Mouse (Mus musculus): ENCODE measurements around the gene Ivd.
A peak's percentile ranks its signal among the peaks of the same experiment; 100 is the strongest.

The Ivd gene

DNA sequence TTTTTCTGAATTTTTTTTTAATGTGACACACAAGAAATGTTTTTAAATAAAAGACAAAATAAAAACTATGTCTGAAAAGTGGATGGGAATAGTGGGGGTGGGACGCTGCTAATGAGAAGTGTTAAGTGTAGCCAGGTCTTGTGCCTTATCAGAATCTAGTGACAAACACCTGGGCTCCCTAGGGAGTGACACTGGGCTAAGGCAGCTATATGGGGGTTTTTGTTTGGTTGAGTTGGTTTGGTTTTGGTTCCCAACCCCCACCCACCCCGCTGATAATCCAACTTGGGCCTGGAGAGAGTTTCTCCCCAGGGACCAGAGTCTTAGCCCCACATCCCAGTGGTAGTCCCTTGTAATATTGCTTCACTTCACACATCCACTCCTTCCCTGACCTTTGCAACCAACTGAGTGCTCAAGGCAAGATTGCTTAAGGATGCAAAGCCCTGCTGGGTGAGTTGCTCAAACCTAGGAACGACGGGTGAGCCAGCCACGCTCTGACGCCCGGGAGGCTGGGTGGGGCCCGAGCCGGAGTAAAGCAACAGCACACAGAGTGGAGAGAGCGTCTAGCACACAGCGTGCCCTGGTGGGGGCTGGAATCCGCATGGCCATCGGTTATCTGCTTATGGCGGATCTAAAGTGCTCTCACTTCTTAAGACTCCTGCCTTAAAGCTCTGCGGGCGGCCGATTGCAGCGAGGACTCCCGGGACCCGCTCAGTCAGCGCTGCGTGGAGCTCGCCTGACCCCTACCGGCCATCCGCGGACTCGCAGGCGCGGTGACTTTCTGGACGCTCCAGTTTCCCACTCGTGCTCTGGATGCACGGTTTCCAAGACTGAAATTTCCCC, 21.3 kb downstream of the Ivd start:
- DNase-seq (ENCODE audit: low spot score), result peak; percentile 87

DNA sequence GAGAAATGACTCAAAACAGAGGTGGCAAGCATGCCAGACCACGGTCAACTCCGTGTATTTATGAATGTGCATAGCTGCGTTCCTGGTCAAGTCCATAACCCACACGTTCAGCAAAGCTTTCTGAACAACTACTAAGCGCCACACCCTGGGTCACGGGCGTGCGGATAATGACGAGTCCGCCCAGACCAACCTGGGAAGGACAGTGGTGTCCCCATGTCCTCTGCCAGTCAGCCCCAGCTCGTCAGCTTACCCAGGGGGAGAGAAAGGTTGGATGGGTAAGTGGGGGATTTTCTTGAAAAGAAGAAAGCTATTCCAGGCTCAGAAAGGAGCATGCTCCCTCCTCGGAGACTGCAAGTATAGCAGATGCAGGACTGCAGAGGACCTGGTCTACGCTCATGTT, 25.7 kb downstream of the Ivd start:
- DNase-seq (ENCODE audit: low spot score), result no peak

DNA sequence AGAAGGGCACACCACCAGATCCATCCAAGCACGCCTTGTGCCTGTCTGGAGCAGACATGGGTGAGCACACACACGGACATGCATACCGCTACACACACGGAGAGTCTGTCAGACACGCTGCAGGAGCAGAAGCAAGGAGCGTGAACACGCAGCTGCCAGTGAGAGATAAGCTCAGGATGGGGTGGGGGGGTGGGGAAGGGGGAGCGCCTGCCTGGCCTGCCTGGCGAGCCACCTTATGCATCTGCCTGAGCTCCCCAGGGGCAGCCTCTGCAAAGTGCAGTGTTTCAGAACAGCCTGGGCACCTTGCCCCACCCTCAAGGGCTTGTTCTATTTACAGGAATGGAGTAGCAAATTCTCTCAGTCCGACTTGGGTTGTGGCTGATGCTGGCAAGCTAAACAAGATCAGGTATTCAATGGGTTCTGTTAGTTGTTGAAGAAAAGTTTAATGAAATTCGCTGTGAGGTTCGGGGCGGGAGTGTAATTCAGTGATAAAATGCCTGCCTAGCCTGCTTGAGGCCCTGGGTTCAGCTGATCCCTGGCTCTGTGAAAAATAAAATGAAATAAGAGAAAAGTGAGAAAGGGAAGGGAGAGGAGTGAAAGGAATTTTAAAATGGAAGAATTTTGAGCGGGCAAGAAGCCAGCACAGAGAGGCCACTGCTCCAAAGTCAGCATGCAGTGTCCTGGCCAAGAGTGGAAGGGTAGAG, 26.2 kb downstream of the Ivd start:
- peak; percentile 45 for DNase-seq (ENCODE audit: low spot score)

DNA sequence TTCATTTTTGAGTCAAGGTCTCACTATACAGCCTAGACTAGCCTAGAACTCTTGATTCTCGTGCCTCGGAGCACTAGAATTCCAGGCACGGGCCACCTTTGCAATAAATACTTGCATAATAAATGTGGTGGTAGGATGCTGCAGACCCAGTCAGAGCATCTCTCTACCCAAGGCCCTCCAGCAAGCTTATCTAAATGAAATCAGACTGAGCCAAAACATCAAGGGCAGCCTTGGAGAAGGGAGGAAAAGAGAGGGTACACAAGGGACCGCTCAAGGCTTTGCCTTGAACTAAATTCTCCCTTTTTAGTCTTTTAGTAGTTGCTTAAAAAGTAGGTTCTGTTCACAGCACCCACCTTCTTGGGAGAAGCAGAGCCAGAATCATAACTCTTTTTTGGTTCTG, 29.4 kb downstream of the Ivd start:
- no peak for DNase-seq (ENCODE audit: low spot score)

DNA sequence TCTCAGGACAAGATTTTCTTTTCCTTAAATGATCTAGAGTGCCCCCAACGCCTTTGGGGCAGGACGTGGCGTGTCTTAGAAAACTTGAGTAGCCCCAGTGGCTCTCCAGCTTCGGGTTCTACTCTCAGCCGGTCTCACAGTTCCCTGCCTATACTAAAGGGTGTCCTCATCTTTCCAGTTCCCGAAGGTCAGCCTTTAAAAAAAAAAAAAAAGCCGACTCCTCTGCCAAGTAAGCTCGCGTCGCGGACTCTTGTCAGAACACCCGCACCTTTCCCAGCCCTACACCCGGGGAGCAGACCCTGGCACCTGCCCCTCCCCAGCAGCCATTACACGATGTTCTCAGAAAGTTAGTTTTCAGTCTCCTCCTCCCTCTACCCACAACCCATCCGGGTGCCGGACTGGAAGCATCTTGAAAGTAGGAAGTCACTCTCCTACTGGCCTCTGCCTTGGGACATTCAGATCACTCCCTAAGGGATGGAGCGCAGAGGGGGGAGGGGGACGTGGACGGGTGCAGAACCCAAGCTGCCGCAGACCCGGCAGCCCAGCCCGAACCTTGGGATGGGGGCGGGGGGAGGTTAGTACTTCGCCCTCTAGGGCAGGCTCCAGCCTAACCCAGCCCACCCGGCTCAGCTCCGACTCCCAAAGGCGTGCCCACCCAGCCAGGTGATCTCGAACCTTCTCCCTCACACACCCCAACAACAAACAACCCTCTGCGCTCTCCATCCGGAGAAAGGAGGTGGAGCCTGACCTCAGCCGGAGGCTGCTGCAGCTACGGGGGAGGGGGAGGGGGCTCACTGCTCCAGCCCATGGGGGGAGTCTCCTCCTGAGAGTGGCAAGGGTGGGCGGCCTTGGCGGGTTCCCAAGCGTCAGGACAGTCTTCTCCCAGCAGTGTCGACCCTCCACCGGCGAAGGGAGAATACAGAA, 34.5 kb downstream of the Ivd start:
- peak; percentile 43 for DNase-seq (ENCODE audit: low spot score)

DNA sequence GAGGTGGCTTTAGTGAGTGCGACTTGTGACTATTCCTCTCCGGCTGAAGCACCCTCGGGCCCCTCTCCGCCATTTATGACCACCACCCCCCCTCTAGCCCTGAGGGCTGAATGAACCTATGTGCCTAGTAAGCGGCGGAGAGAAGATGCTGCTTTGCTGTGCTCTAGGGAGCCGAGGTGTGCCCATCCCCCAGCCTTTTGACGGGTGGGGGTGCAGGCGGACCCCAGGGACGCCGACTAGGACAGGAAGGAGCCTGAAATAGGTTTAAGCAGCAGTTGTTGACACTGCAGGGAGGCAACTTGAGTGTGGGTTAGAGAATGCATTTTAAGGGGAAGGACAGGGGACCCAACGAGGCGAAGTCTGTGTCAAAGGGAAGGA, 35.1 kb downstream of the Ivd start:
- DNase-seq (ENCODE audit: low spot score), result no peak

DNA sequence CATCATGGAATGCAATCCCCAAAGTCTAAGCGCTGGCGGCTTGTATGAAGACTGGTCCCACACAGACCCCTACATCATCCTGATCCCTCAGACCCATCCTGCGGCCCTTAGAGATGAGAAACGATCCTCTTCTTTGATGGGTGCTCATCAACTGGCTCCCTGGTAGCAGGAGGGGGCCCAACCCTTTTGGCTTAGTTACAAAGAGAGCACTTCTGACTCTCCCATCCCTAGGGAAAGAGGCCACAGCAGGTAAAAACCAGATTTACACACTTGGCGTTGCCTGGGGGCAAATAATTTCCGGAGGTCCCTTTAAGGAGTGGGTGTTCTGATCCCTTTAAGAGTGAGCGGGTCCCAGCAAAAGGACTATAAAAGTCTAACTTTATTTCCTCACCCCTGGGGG, 35.6 kb downstream of the Ivd start:
- no peak for DNase-seq (ENCODE audit: low spot score)

DNA sequence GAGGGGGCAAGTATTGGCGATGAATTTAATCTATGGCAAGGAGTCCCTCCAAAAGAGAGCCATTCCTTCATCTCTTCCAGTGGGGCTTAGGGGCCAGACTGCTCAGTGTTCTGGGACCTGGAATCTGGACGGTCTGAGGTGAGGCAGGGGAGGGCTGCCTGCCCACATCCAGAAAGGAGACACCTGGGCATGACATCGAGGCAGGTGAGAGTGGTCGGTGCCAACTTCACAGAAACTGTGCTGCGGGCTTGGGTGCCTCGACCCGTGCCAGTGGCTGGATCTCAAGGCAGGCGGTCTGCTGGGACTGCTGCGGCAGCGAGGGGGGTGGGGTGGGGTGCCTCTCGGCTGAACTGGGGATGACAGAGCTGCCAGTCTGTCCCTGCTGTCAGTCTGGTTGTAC, 36.1 kb downstream of the Ivd start:
- no peak for DNase-seq (ENCODE audit: low spot score)

DNA sequence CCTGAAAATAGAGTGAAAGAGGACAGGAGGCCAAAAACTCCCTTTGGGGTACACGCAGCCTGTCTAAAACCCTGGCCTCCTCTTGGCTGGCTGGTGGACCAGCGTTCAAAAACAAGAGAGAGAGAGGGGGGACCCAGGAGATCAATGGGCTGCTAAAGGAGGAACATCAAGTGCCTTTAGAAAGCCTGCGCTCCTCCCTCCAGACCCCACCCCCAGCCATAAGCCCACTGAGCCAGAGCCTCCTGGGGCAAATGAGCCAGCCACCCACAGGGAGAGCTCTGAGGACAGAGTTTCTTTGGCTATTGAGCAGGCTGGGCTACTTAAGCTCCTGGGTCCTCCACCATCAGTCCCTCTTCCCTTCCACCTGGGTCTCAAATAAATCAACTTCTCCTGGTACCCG, 37.0 kb downstream of the Ivd start:
- no peak for DNase-seq (ENCODE audit: low spot score)

DNA sequence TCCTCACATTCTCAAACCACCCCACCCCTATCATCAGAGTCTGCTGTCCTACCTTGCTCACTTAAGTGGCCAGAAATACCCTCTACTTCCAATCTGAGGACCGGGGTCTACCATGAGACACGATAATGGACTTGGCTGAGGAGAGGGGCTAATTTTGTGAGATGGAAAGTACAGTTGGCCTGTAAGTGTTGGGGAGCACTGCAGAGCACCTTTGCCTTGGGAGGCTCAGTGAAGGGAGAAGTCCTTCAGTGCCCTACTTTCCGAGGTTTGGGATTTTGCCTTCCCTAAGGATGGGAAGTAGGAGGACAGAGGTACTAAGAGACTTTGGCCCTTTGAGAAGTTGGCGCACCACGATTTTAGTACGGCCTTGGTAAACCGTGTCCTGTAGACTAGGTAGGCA, 37.6 kb downstream of the Ivd start:
- no peak for DNase-seq (ENCODE audit: low spot score)

DNA sequence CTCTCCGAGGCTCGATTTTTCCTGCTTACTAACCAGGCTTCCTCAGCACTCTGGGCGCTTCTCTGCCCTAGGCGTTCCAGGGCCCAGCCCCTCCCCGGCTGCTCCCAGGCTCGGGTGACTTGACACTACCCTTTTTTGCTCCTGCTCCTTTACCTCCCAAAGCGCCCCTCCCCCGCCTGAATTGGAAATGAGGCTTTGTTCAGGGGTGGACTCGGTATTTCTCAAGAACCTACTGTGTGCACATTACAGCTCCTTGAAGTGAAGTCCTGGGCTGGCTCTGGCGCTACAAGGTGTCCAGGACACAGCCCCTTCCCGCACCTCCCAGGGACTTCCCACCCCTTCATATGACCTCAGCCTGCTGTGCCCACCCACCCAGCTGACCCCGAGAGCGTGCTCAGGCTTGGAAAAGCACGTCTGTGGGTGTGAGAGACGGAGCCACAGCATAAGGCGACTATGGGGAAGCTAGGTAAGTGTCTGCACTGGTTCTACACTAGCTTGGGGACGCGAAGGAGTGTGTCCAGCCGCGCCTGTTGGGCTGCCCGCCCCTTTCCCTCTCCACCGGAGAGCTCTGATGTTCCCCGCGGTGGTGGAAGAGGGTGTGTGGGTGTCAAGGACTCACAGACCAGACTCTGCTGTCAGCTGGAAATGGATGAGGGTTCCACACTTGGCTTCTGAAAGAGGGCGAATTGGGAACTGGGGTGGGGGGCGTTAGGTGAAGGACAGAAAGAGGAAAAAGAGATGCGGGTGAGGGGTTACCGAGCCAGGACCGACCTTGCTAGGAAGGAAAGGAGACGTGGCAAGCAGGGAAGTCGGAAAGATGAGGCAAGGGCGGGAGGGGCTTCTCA, 38.4 kb downstream of the Ivd start, which contains the start of gene Bahd1:
Gene Bahd1, plus strand, starts transcription at position 397 of the 845 bp plus-strand sequence.
- DNase-seq (ENCODE audit: low spot score), result no peak

DNA sequence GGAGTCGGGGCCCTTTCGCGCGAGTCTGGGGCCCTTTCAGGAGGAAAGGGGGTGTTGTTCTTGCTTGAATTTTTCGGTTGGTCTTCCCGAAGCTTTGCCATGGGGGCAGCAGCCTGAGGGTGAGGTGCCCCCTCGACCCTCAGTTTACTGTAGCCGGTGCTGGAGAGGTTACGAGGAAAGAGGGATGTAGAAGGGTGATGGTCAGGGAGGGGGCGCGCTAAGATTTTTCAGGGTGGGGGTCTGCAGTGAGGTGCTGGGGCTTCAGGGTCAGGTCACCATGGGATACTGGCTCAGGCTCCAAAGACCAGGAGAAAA, 39.0 kb downstream of the Ivd start:
- DNase-seq (ENCODE audit: low spot score), result no peak

DNA sequence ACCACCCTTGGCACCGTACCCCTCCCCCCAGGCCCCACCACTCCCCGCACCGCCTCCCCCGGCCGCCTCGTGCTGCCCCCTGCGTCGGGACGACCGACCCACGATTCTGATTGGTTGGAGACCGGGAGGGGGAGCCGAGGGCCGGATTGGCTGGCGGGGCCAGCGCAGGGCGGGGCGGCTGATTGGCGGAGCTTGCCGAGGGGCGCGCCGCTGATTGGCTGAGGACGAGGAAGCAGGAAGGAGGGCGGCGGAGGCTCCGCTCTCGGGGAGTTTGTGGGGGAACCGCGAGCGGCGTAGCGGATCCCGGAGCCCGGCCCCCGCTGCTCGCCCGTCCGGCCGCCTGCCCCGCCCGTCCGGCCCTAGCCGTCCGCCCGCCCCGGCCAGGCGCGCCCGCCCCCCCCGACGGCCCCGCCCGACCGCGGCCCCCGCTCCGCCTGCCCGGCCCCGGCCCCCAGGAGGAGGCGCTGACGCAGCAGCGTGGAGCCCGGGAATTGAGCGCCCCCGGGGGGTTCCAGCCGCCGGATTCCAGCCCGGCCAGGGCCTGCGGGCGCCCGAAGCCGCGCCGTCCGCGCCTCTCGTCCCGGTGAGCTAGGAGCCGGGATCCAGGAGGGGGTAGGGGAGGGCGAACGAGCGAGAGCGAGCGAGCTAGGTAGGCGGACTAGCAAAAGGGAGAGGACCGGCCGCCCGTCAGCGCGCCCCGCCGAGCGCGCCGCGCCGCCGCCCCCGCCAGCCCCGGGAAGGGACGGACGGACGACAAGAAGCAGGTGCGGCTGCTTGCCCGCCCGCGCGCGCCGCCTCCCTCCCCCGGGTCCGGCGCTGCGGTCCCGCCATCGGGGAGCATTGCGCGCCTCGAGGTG, 39.6 kb downstream of the Ivd start:
- DNase-seq (ENCODE audit: low spot score), result peak; percentile 98

DNA sequence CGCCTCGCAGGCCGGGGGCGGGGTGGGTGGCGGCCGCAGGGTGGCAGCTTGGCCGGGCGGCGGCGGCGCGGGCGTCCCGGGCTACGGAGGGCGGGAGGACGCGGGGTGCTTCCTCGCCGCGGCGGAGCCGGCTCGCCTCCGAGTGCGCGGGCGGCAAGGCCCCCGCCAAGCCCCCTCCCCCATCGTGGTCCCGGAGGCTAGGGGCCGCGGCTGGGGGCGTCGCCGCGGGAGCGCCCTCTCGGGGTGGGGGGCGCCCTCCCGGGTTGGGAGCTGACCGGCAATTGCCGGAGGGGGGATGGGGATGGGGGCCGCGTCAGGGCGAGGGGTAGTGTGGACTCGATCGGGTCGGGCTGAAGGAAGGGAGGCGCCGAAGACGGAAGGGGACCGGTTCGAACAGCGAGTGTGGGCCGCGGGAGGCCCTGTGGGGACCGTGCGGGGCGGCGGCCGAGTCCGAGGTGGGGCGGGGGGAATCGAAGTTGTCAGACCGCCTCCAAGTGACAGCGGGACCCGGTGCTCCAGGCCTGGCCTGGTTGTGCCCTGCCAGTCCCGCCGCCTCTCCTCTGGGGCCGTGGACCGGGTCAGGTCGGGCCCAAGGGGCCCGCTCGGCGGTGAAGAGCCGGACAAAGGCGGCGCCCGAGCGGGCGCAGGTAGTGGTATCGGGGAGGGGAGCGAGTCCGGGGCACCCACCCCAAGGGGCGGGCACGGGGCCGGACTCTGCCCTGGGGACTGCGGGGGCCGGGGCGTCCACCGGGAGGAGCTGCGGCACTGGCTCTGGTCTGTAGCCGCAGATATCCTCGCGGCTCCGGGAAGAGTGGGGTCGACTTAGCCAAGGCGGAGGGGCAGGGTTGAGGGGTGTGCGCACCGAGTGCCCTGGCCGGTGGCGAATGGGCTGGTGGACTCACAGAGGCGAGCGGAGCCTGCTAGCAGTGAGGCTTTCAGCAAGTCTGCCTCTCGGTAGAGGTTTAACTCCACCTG, 40.6 kb downstream of the Ivd start:
- DNase-seq (ENCODE audit: low spot score), result peak; percentile 43

DNA sequence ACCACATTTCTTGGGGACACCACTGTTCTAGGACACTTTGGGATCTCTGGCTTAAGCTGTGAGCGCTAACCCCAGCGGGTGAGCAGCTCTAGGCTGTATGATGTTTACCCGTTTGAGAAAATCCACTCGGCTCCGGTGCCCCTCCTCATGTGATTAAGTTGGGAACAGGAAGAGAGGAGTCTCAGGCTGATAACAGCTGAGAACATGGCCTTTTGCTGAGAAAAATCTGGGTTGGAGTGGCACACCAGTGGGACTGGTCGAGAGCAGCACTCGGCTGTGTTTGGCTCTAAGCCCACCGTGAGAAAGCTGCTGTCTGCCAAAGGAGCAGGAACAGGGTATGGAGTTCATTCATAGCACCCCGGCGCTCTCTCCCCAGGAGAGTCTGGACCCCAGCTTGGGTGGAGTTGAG, 41.6 kb downstream of the Ivd start:
- DNase-seq (ENCODE audit: low spot score), result no peak

DNA sequence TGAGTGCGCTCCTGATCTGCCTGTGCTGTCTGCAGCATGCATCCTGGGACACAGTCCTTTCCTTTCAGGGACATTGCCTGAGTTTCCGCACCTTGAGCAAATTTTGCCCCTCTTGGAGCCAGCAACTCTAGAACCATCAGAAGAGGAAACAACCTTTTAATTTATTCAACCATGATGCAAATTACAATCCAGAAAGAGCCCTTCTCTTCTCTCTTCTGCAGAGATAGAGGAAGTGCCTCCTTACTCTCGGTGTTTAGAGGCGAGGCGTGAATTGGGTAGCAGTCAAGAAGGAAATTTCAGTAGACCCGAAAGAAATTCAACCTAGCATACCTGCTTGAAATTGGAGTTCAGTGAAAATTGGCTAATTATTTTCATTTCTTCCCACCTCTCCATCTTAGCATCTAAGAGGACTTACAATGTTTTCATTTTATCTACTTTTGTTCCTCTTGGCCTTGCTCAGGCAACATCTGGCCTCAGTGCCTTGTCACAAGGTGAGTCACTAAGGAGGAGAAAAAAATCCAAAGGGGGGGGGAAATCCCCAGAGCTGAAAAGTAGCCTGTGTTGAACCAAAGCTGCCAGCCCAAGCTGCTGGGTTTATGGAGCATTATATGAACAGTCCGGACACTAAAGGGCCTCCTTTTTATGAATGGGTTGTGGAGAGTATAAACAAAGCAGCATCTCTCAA, 43.8 kb downstream of the Ivd start:
- DNase-seq (ENCODE audit: low spot score), result no peak

DNA sequence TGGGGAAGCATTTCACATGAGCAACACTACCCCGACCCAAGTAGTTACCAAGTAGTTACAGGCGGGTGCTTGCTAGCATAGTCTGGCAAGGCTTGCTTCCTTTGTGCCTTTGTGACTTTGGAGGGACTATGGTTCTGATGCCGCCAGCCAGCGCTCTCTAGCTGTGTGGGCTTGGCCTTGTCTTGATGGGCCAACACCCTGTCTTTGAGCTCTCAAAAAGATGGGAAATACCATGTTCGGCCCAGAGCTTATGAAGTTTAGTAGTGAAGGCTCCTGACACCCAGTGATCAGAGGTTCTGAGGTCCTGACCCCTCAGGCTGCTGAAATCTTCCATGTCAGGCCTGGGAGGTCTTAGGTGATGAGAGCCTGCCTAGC, 44.4 kb downstream of the Ivd start:
- DNase-seq (ENCODE audit: low spot score), result no peak

DNA sequence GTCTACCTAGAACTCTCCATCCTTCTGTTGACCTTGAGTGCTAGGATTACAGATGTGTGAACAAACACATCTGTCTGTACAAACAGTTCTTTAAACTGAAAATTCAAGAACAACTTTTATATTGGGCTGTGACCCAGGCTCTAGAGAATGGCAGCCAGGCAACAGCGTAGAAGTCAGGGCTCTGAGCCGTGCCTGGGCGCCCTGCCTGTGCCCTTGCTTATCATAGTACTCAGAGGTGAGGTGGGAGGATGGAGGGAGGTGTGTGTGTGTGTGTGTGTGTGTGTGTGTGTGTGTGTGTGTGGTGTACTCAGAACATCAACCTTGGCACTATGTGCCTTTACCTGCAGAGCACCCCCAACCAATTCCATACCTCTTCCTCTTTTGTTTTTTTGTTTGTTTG, 46.0 kb downstream of the Ivd start:
- no peak for DNase-seq (ENCODE audit: low spot score)

DNA sequence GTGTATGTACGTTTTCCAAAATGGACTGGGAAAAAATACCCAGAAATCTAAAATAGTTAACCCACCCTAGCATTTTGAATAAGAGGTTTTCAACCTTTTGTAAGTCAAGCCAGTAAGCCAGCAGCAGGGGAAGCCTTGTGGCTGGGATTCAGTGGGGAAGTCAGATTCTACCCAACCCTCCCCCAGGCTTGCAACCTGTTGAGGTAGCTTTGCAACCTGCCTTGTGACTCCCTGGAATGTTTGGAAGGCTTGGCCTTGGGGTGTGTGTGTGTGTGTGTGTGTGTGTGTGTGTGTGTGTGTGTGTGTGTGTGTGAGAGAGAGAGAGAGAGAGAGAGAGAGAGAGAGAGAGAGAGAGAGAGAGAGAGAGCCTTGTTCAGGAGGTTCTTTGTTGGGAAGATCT, 47.4 kb downstream of the Ivd start:
- DNase-seq (ENCODE audit: low spot score), result no peak
